Mouse (Mus musculus): Measurements from ENCODE around the gene Clic3. TPM values are rescaled to one million over a fixed set of nuclear protein-coding genes. Genes with fewer than 3 reads are reported as not detected.

Clic3 gene
- polyA plus RNA-seq, 1 experiment from 2014 or later, result 1.1 TPM

GRCm38 (mm10) chr2:25426721-25427191 lies 29.9 kb upstream of the Clic3 start:
- no peaks in the 10 kb centered on the region for H3K9me3 ChIP-seq (replicated peaks; ENCODE audit: control insufficient read depth, low read length)
- WGBS, result 31% methylated on average over 5 of the region's 5 CpGs
- no peaks in the 10 kb centered on the region; the same call in 1 of the 2 replicates for H3K27me3 ChIP-seq (replicated peaks; ENCODE audit: control insufficient read depth, insufficient read depth, low read length)

GRCm38 (mm10) chr2:25427256-25427655 lies 29.4 kb upstream of the Clic3 start:
- H3K9me3 ChIP-seq (replicated peaks; ENCODE audit: control insufficient read depth, low read length), result no peaks in the 10 kb centered on the region
- no peak for ATAC-seq
- DNase-seq (ENCODE audit: low spot score), result no peak
- H3K4me3 ChIP-seq (ENCODE audit: low read depth, low read length), result no peak overlapping the region
- H3K4me2 ChIP-seq (ENCODE audit: low read length), result no peak overlapping the region
- H3K27me3 ChIP-seq (replicated peaks; ENCODE audit: control insufficient read depth, insufficient read depth, low read length), result no peaks in the 10 kb centered on the region; the same call in 1 of the 2 replicates
- no peak overlapping the region for H3K9ac ChIP-seq (ENCODE audit: low read length)
- H3K27ac ChIP-seq (ENCODE audit: low read depth, low read length), result no peak overlapping the region
- H3K36me3 ChIP-seq (ENCODE audit: control insufficient read depth, insufficient read depth, low read length), result no peaks in the 10 kb centered on the region
- peaks cover 16% of the 10 kb centered on the region for H3K4me1 ChIP-seq (ENCODE audit: control insufficient read depth, insufficient read depth, low read length)
- 93% methylated on average over 5 of the region's 5 CpGs for WGBS

More at GRCm38 (mm10) chr2:25426721-25427191, 29.9 kb upstream of the Clic3 start:
- Histone ChIP-seq H3K27ac (ENCODE audit: low read depth, low read length) (no peak overlapping the region), H3K4me3 (ENCODE audit: low read depth, low read length) (no peak overlapping the region), H3K9ac (ENCODE audit: low read length) (no peak overlapping the region), H3K36me3 (ENCODE audit: control insufficient read depth, insufficient read depth, low read length) (no peaks in the 10 kb centered on the region), H3K4me2 (ENCODE audit: low read length) (no peak overlapping the region), H3K4me1 (ENCODE audit: control insufficient read depth, insufficient read depth, low read length) (peaks cover 16% of the 10 kb centered on the region)
- ATAC-seq (peak; percentile 25; the same call in 1 of the 2 replicates), DNase-seq (ENCODE audit: low spot score) (peak; percentile 86)

GRCm38 (mm10) chr2:25428442-25429236 lies 28.0 kb upstream of the Clic3 start, which contains the start of gene Abca2:
Abca2 (plus strand) TSS chr2:25428703.
- H3K27ac ChIP-seq (ENCODE audit: low read depth, low read length), result peak within 1 kb of the TSS; percentile 75
- H3K9me3 ChIP-seq (replicated peaks; ENCODE audit: control insufficient read depth, low read length), result no peaks in the 10 kb centered on the region
- H3K4me3 ChIP-seq (ENCODE audit: low read depth, low read length), result peak within 1 kb of the TSS; percentile 82
- H3K36me3 ChIP-seq (ENCODE audit: control insufficient read depth, insufficient read depth, low read length), result peaks cover 8% of the 10 kb centered on the region; the same call in 1 of the 2 replicates
- WGBS, result under 1% methylated on average over 87 of the region's 89 CpGs
- H3K4me2 ChIP-seq (ENCODE audit: low read length), result peak within 1 kb of the TSS; percentile 78
- H3K4me1 ChIP-seq (ENCODE audit: control insufficient read depth, insufficient read depth, low read length), result peaks cover 16% of the 10 kb centered on the region
- peak within 1 kb of the TSS; percentile 90 for H3K9ac ChIP-seq (ENCODE audit: low read length)
- no peaks in the 10 kb centered on the region for H3K27me3 ChIP-seq (replicated peaks; ENCODE audit: control insufficient read depth, insufficient read depth, low read length)
- peak; percentile 95 for ATAC-seq
- peak; percentile 97 for DNase-seq (ENCODE audit: low spot score)

- WGBS, result 61% methylated on average over 5 of the region's 5 CpGs
- Histone ChIP-seq H3K36me3 (ENCODE audit: control insufficient read depth, insufficient read depth, low read length) (peaks cover 16% of the 10 kb centered on the region; the same call in 1 of the 2 replicates), H3K27me3 (replicated peaks; ENCODE audit: control insufficient read depth, insufficient read depth, low read length) (no peaks in the 10 kb centered on the region), H3K4me2 (ENCODE audit: low read length) (peak overlapping the region; percentile 78), H3K9me3 (replicated peaks; ENCODE audit: control insufficient read depth, low read length) (no peaks in the 10 kb centered on the region), H3K4me3 (ENCODE audit: low read depth, low read length) (peak overlapping the region; percentile 82), H3K9ac (ENCODE audit: low read length) (peak overlapping the region; percentile 90), H3K27ac (ENCODE audit: low read depth, low read length) (no peak overlapping the region), H3K4me1 (ENCODE audit: control insufficient read depth, insufficient read depth, low read length) (peaks cover 16% of the 10 kb centered on the region)
- DNase-seq (ENCODE audit: low spot score) (no peak), ATAC-seq (no peak)
Observed at GRCm38 (mm10) chr2:25429435-25430180, 27.0 kb upstream of the Clic3 start.

GRCm38 (mm10) chr2:25430395-25431233 lies 26.0 kb upstream of the Clic3 start:
- H3K4me3 ChIP-seq (ENCODE audit: low read depth, low read length), result no peak overlapping the region
- H3K4me2 ChIP-seq (ENCODE audit: low read length), result no peak overlapping the region
- H3K27me3 ChIP-seq (replicated peaks; ENCODE audit: control insufficient read depth, insufficient read depth, low read length), result no peaks in the 10 kb centered on the region
- H3K9me3 ChIP-seq (replicated peaks; ENCODE audit: control insufficient read depth, low read length), result no peaks in the 10 kb centered on the region
- WGBS, result 70% methylated on average over 17 of the region's 17 CpGs
- H3K27ac ChIP-seq (ENCODE audit: low read depth, low read length), result no peak overlapping the region
- DNase-seq (ENCODE audit: low spot score), result no peak
- H3K4me1 ChIP-seq (ENCODE audit: control insufficient read depth, insufficient read depth, low read length), result peaks cover 16% of the 10 kb centered on the region
- 0 out of 2 replicates have a peak overlapping the region, but pooled peaks have one; percentile 17 for H3K9ac ChIP-seq (ENCODE audit: low read length)
- H3K36me3 ChIP-seq (ENCODE audit: control insufficient read depth, insufficient read depth, low read length), result peaks cover 26% of the 10 kb centered on the region
- ATAC-seq, result no peak

GRCm38 (mm10) chr2:25431308-25431855 lies 25.3 kb upstream of the Clic3 start:
- Histone ChIP-seq H3K36me3 (ENCODE audit: control insufficient read depth, insufficient read depth, low read length) (peaks cover 34% of the 10 kb centered on the region), H3K9ac (ENCODE audit: low read length) (no peak overlapping the region), H3K4me1 (ENCODE audit: control insufficient read depth, insufficient read depth, low read length) (peaks cover 16% of the 10 kb centered on the region), H3K9me3 (replicated peaks; ENCODE audit: control insufficient read depth, low read length) (no peaks in the 10 kb centered on the region), H3K4me2 (ENCODE audit: low read length) (no peak overlapping the region), H3K27ac (ENCODE audit: low read depth, low read length) (no peak overlapping the region), H3K4me3 (ENCODE audit: low read depth, low read length) (no peak overlapping the region), H3K27me3 (replicated peaks; ENCODE audit: control insufficient read depth, insufficient read depth, low read length) (no peaks in the 10 kb centered on the region)
- DNase-seq (ENCODE audit: low spot score), result no peak
- 72% methylated on average over 6 of the region's 6 CpGs for WGBS
- ATAC-seq, result no peak

GRCm38 (mm10) chr2:25432326-25433098 lies 24.1 kb upstream of the Clic3 start:
- H3K4me2 ChIP-seq (ENCODE audit: low read length), result no peak overlapping the region
- no peak for DNase-seq (ENCODE audit: low spot score)
- WGBS, result 90% methylated on average over 11 of the region's 11 CpGs
- H3K36me3 ChIP-seq (ENCODE audit: control insufficient read depth, insufficient read depth, low read length), result peaks cover 45% of the 10 kb centered on the region
- H3K4me1 ChIP-seq (ENCODE audit: control insufficient read depth, insufficient read depth, low read length), result peaks cover 16% of the 10 kb centered on the region
- H3K4me3 ChIP-seq (ENCODE audit: low read depth, low read length), result no peak overlapping the region
- no peak overlapping the region for H3K9ac ChIP-seq (ENCODE audit: low read length)
- no peak for ATAC-seq
- no peaks in the 10 kb centered on the region for H3K9me3 ChIP-seq (replicated peaks; ENCODE audit: control insufficient read depth, low read length)
- H3K27me3 ChIP-seq (replicated peaks; ENCODE audit: control insufficient read depth, insufficient read depth, low read length), result no peaks in the 10 kb centered on the region
- H3K27ac ChIP-seq (ENCODE audit: low read depth, low read length), result no peak overlapping the region

All from forebrain, embryonic 14.5 days (tissue).